Comparison of ENCODE assay signal across 9 mouse cellular contexts in genomic region chr5:37029326-37029905, GRCm38 (mm10). TPM values are rescaled to one million over a fixed set of nuclear protein-coding genes. Genes with fewer than 3 reads are reported as not detected.
A peak's percentile ranks its signal among the peaks of the same experiment; 100 is the strongest.
DNase-seq lines count a peak whose midpoint lies in the region; ATAC-seq lines count a peak whose summit lies in the region.
"Had no signal": no experiment of that assay in that cellular context is flagged by ENCODE, and none has a peak within 500 bp of the region (broad histone marks: within the 10 kb centered on the region; RNA-seq: fewer than 3 reads in every experiment).

No protein-coding gene starts in this region.

- H3K4me3 ChIP-seq in heart, embryonic 15.5 days: peak overlapping the region; percentile 68
- H3K4me3 ChIP-seq in embryonic facial prominence, embryonic 15.5 days (replicated peaks): peak overlapping the region; percentile 57
- peak overlapping the region; percentile 52; the same call in 1 of the 2 replicates for H3K4me3 ChIP-seq in liver, embryonic 13.5 days (replicated peaks)

- no peaks in the 10 kb centered on the region for H3K9me3 ChIP-seq in heart, embryonic 15.5 days (replicated peaks)
- H3K9me3 ChIP-seq in embryonic facial prominence, embryonic 15.5 days (replicated peaks): no peaks in the 10 kb centered on the region
- no peaks in the 10 kb centered on the region for H3K9me3 ChIP-seq in liver, embryonic 13.5 days (replicated peaks)

- H3K4me2 ChIP-seq in heart, embryonic 15.5 days: peak overlapping the region; percentile 99
- peak overlapping the region; percentile 99 for H3K4me2 ChIP-seq in embryonic facial prominence, embryonic 15.5 days (replicated peaks)
- H3K4me2 ChIP-seq in liver, embryonic 13.5 days: peak overlapping the region; percentile 70; the same call in 1 of the 2 replicates

- H3K4me1 ChIP-seq in heart, embryonic 15.5 days (replicated peaks): peaks cover 17% of the 10 kb centered on the region
- H3K4me1 ChIP-seq in embryonic facial prominence, embryonic 15.5 days: peaks cover 18% of the 10 kb centered on the region
- H3K4me1 ChIP-seq in liver, embryonic 13.5 days (replicated peaks): peaks cover 13% of the 10 kb centered on the region

- H3K9ac ChIP-seq in heart, embryonic 15.5 days: no peak overlapping the region
- no peak overlapping the region for H3K9ac ChIP-seq in embryonic facial prominence, embryonic 15.5 days
- H3K9ac ChIP-seq in liver, embryonic 13.5 days: no peak overlapping the region

- ATAC-seq in heart, embryonic 15.5 days (replicated peaks; ENCODE audit: insufficient number of reproducible peaks, insufficient read depth, low FRiP score, low read depth): no peak
- ATAC-seq in embryonic facial prominence, embryonic 15.5 days (ENCODE audit: insufficient number of reproducible peaks, low FRiP score, low TSS enrichment, low read depth): peak; percentile 35; the same call in 1 of the 2 replicates
- ATAC-seq in liver, embryonic 13.5 days (ENCODE audit: low read depth): no peak

- DNase-seq in heart, postnatal 4 days: no peak
- DNase-seq in MN1 (ENCODE audit: low spot score): peak; percentile 74
- no peak for DNase-seq in liver, embryonic 13.5 days
- no peak for DNase-seq in urinary bladder, postnatal 25 days (ENCODE audit: low spot score)
- no peak for DNase-seq in urinary bladder, adult 18-20 months (ENCODE audit: low spot score in 2 of 2)
- no peak for DNase-seq in layer of hippocampus, postnatal 36 days

- H3K36me3 ChIP-seq in heart, embryonic 15.5 days: no peaks in the 10 kb centered on the region
- H3K36me3 ChIP-seq in embryonic facial prominence, embryonic 15.5 days: no peaks in the 10 kb centered on the region
- H3K36me3 ChIP-seq in liver, embryonic 13.5 days: no peaks in the 10 kb centered on the region

- WGBS in heart, embryonic 15.5 days: 2% methylated on average over 17 of the region's 17 CpGs
- 0% methylated on average over 17 of the region's 17 CpGs for WGBS in embryonic facial prominence, embryonic 15.5 days
- under 1% methylated on average over 17 of the region's 17 CpGs for WGBS in liver, embryonic 13.5 days (ENCODE audit: insufficient replicate concordance)

- peaks cover 68% of the 10 kb centered on the region for H3K27me3 ChIP-seq in heart, embryonic 15.5 days
- H3K27me3 ChIP-seq in embryonic facial prominence, embryonic 15.5 days: peaks cover 73% of the 10 kb centered on the region
- peaks cover 65% of the 10 kb centered on the region for H3K27me3 ChIP-seq in liver, embryonic 13.5 days

- H3K27ac ChIP-seq in heart, embryonic 15.5 days: no peak overlapping the region
- no peak overlapping the region for H3K27ac ChIP-seq in embryonic facial prominence, embryonic 15.5 days (replicated peaks)
- H3K27ac ChIP-seq in liver, embryonic 13.5 days: no peak overlapping the region

RNA-seq across cellular contexts. Expression of gene Wfs1, which starts 40.4 kb away (rescaled TPM):
- polyA plus RNA-seq in heart, embryonic 15.5 days (2015; fragmentation: Nextera tagmentation; extraction: Ambion mirVana): 15.4 and 18.9 TPM in 2 replicates
- total RNA-seq in heart, postnatal 4 days (2021): 10 to 100 TPM; 26.3 to 27.7 TPM
- polyA plus RNA-seq in embryonic facial prominence, embryonic 15.5 days (2015; fragmentation: Nextera tagmentation; extraction: Ambion mirVana): 12.5 and 13.3 TPM in 2 replicates
- polyA plus RNA-seq in liver, embryonic 13.5 days (2015; fragmentation: Nextera tagmentation; extraction: Ambion mirVana): 1.1 and 1.2 TPM in 2 replicates
- total RNA-seq in layer of hippocampus, postnatal 36 days (2021): 100 to 1,000 TPM; 157 to 178 TPM

RNA-seq across cellular contexts. Expression of gene Gm1043, which starts 55.8 kb away (rescaled TPM):
- polyA plus RNA-seq in heart, embryonic 15.5 days (2015; fragmentation: Nextera tagmentation; extraction: Ambion mirVana): not detected in 2 replicates
- total RNA-seq in heart, postnatal 4 days (2021): not detected
- 0.03 TPM in 1 of 2 replicates, not detected in the other for polyA plus RNA-seq in embryonic facial prominence, embryonic 15.5 days (2015; fragmentation: Nextera tagmentation; extraction: Ambion mirVana)
- polyA plus RNA-seq in liver, embryonic 13.5 days (2015; fragmentation: Nextera tagmentation; extraction: Ambion mirVana): not detected in 2 replicates
- 10 to 100 TPM; 28.7 to 32.6 TPM for total RNA-seq in layer of hippocampus, postnatal 36 days (2021)
- total RNA-seq: liver, adult 2 months had no signal
